Mouse (Mus musculus) embryonic facial prominence, embryonic 14.5 days (tissue): ENCODE results near the gene Man2c1. TPM values are rescaled to one million over a fixed set of nuclear protein-coding genes. Genes with fewer than 3 reads are reported as not detected.

Source experiments
- ATAC-seq: fragments of 200-750 bp; cut with Nextera tagmentation; 2 replicates; pipeline ENCODE4 v1.8.0; 2017; ENCODE audit warnings: low read depth, moderate number of reproducible peaks, moderate TSS enrichment
- DNase-seq: peaks from one replicate; pipeline ENCODE4 v3.0.0-alpha.2; 2015; ENCODE audit warnings: low spot score
- H3K27ac ChIP-seq: fragments of 300-500 bp; sonication (generic); replicated peaks from 2 replicates; pipeline ENCODE4 v1.5.1; 2014; ENCODE audit warnings: low read depth, mild to moderate bottlenecking, low read length, moderate library complexity
- H3K27me3 ChIP-seq: fragments of 300-500 bp; sonication (generic); replicated peaks from 2 replicates; pipeline ENCODE4 v1.6.1; 2014; ENCODE audit warnings: low read length; ENCODE audit not compliant: control insufficient read depth, insufficient read depth
- H3K36me3 ChIP-seq: fragments of 300-500 bp; sonication (generic); 2 replicates; pipeline ENCODE4 v1.6.1; 2014; ENCODE audit warnings: low read length, mixed read lengths; ENCODE audit not compliant: control insufficient read depth, insufficient read depth
- H3K4me1 ChIP-seq: fragments of 300-500 bp; sonication (generic); 2 replicates; pipeline ENCODE4 v1.6.1; 2014; ENCODE audit warnings: antibody characterized with exemption, low read length; ENCODE audit not compliant: control insufficient read depth, insufficient read depth
- H3K4me2 ChIP-seq: fragments of 300-500 bp; sonication (generic); 2 replicates; pipeline ENCODE4 v1.6.1; 2014; ENCODE audit warnings: low read depth, mild to moderate bottlenecking, low read length, moderate library complexity, mixed read lengths
- H3K4me3 ChIP-seq: fragments of 300-500 bp; sonication (generic); 2 replicates; pipeline ENCODE4 v1.5.1; 2014; ENCODE audit warnings: low read depth, mild to moderate bottlenecking, low read length
- H3K9ac ChIP-seq: fragments of 300-500 bp; sonication (generic); 2 replicates; pipeline ENCODE4 v1.6.1; 2014; ENCODE audit warnings: low read depth, mild to moderate bottlenecking, low read length, moderate library complexity, mixed read lengths
- H3K9me3 ChIP-seq: fragments of 300-500 bp; sonication (generic); 2 replicates; pipeline ENCODE4 v1.6.1; 2016; ENCODE audit warnings: low read length; ENCODE audit not compliant: control insufficient read depth
- WGBS: fragments of 180-500 bp; shearing (Covaris S2); extraction: QIAGEN DNeasy Blood & Tissue Kit; methylation state at CpG from one replicate; pipeline ENCODE4 v1.1.7; 2014; 5-methylcytosine and 5-hydroxymethylcytosine counted together
- polyA plus RNA-seq: library from polyadenylated mRNA; unstranded; fragments of >200 nt; fragmentation: Nextera tagmentation; extraction: Ambion mirVana; gene quantifications from 2 replicates; pipeline ENCODE4 v1.2.1, GENCODE M21; 2014

The Man2c1 gene
- polyA plus RNA-seq, 1 experiment from 2014 or later = 38.2 TPM

DNA sequence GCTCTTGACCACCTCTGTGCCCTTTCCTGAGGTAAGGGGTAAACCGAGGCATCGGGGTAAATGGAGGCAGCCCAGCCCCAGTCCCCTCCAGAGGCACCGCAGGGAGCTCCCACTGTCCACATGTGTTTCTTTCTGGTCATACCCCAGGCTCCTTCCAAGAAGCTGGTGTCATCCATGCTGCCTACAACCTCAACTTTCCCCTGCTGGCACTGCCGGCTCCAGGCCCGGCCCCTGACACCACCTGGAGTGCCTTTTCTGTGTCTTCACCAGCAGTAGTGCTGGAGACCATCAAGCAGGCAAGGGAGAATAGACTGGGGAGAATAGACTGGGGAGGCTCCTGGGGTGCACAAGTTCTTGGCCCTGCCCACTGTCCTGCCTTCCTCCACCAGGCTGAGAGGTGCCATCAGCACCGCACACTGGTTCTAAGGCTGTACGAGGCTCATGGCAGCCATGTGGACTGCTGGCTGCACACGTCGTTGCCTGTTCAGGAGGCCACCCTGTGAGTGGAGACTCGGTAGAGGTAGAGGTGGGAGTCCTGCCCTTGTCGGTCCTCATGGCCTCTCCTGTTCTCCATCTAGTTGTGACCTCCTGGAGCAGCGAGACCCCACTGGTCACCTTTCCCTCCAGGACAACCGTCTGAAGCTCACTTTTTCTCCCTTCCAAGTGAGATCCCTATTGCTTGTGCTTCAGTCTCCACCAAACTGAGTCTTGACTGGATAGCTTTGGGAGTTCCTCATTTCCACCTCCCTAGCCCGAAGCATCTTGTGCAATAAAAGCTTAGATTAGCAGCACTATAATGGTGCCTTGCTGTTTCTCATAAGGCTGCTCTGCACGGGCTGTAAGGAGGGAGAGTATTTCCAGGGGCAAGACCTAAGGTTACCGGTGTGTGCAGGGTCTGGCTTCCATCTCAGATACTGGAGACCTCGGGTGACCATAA, 11.2 kb downstream of the Man2c1 start:
- DNase-seq (no peak), ATAC-seq (no peak)
- H3K4me1 ChIP-seq = no peaks in the 10 kb centered on the region
- peaks cover 66% of the 10 kb centered on the region for H3K36me3 ChIP-seq
- no peak overlapping the region for H3K4me3 ChIP-seq
- H3K9me3 ChIP-seq = no peaks in the 10 kb centered on the region
- WGBS = 88% methylated on average over 16 of the region's 17 CpGs
- H3K27me3 ChIP-seq = no peaks in the 10 kb centered on the region
- H3K27ac ChIP-seq = no peak overlapping the region
- H3K4me2 ChIP-seq = no peak overlapping the region
- H3K9ac ChIP-seq = no peak overlapping the region

- no peak for ATAC-seq
- H3K27me3 ChIP-seq = no peaks in the 10 kb centered on the region
- DNase-seq = no peak
- H3K9ac ChIP-seq = no peak overlapping the region
- peaks cover 51% of the 10 kb centered on the region for H3K36me3 ChIP-seq
- H3K9me3 ChIP-seq = no peaks in the 10 kb centered on the region
- no peak overlapping the region for H3K4me2 ChIP-seq
- no peak overlapping the region for H3K4me3 ChIP-seq
- H3K27ac ChIP-seq = no peak overlapping the region
- no peaks in the 10 kb centered on the region for H3K4me1 ChIP-seq
- WGBS = 77% methylated on average over 11 of the region's 11 CpGs
These were observed 12.7 kb downstream of the Man2c1 start for GRCm38 (mm10) chr9:57143212-57143611.

GRCm38 (mm10) chr9:57144830-57145229, 14.3 kb downstream of the Man2c1 start:
- H3K4me1 ChIP-seq = no peaks in the 10 kb centered on the region
- no peak overlapping the region for H3K27ac ChIP-seq
- H3K27me3 ChIP-seq = no peaks in the 10 kb centered on the region
- 94% methylated on average over 8 of the region's 8 CpGs for WGBS
- H3K4me2 ChIP-seq = no peak overlapping the region
- no peaks in the 10 kb centered on the region for H3K9me3 ChIP-seq
- ATAC-seq (no peak), DNase-seq (no peak)
- no peak overlapping the region for H3K4me3 ChIP-seq
- no peak overlapping the region for H3K9ac ChIP-seq
- H3K36me3 ChIP-seq = peaks cover 34% of the 10 kb centered on the region

GRCm38 (mm10) chr9:57146451-57147066, 16.1 kb downstream of the Man2c1 start:
- no peak for DNase-seq
- 79% methylated on average over 17 of the region's 17 CpGs for WGBS
- Histone ChIP-seq H3K4me1 (no peaks in the 10 kb centered on the region), H3K27me3 (no peaks in the 10 kb centered on the region), H3K4me2 (peak overlapping the region; percentile 67; the same call in 1 of the 2 replicates), H3K4me3 (no peak overlapping the region), H3K36me3 (0 out of 2 replicates have a peak, but pooled peaks cover 18% of the 10 kb centered on the region), H3K9ac (peak overlapping the region; percentile 70; the same call in 1 of the 2 replicates), H3K27ac (no peak overlapping the region), H3K9me3 (no peaks in the 10 kb centered on the region)
- no peak for ATAC-seq

DNA sequence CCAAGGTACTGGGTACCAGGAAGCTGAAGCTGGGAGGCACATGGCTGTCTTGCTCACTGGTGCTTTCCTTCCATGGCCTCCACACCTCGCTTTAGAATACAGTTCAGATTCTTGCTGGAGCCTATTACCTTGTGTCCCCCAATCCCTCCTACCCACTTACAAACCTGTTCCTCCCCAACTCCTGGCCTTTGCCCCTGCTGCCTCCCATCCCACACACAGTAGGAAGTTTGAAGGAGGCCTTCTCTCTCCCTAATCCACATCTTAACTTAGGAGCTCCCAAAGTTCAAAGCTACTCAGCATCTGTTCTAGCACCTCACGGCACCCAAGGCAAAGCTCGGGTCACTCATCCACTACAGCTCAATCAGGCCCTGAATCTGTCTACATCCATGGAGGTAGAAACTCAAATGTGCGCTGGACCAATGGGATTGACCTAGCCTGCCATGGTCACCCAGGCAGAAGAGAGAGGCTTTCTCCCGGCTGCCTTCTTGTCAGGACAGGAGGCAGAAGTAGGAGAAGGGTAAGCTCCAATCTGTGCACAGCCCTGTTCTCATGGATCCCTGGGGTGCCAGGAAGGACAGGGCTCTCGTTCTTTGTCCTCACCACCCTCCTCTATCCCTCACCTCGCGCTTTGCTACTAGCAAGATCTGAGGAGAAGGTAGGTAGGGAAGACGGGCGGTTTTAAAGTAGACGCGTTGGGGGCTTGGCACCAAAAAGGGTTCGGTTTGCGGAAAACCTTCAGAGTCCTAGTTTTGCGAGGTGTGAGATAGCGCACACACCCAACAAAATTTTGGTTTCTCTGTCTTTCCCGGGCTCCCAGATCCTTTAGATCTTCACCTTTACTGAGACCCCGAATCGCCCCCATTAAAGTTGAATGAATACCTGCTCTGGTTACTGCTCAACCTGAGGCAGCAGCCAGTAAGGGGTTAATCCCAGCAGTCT, 17.0 kb downstream of the Man2c1 start:
- ATAC-seq (peak; percentile 35), DNase-seq (no peak)
- no peaks in the 10 kb centered on the region for H3K4me1 ChIP-seq
- H3K36me3 ChIP-seq = 0 out of 2 replicates have a peak, but pooled peaks cover 9% of the 10 kb centered on the region
- H3K4me3 ChIP-seq = peak overlapping the region; percentile 51
- no peaks in the 10 kb centered on the region for H3K27me3 ChIP-seq
- H3K9ac ChIP-seq = peak overlapping the region; percentile 70
- 6% methylated on average over 19 of the region's 19 CpGs for WGBS
- peak overlapping the region; percentile 85 for H3K27ac ChIP-seq
- H3K4me2 ChIP-seq = peak overlapping the region; percentile 67
- no peaks in the 10 kb centered on the region for H3K9me3 ChIP-seq

- Histone ChIP-seq H3K27ac (peak within 1 kb of the TSS; percentile 85), H3K4me1 (no peaks in the 10 kb centered on the region), H3K36me3 (0 out of 2 replicates have a peak, but pooled peaks cover 3% of the 10 kb centered on the region), H3K9me3 (no peaks in the 10 kb centered on the region), H3K27me3 (no peaks in the 10 kb centered on the region), H3K4me2 (peak within 1 kb of the TSS; percentile 67), H3K4me3 (peak within 1 kb of the TSS; percentile 51), H3K9ac (peak within 1 kb of the TSS; percentile 70)
- WGBS = 2% methylated on average over 27 of the region's 27 CpGs
- DNase-seq (peak; percentile 97), ATAC-seq (peak; percentile 95)
These were observed 17.8 kb downstream of the Man2c1 start, which contains the start of gene Neil1 for GRCm38 (mm10) chr9:57148144-57148878. Gene Neil1 (minus strand): TSS chr9:57148305.

- H3K4me1 ChIP-seq = no peaks in the 10 kb centered on the region
- DNase-seq (no peak), ATAC-seq (no peak)
- H3K9me3 ChIP-seq = no peaks in the 10 kb centered on the region
- H3K9ac ChIP-seq = peak overlapping the region; percentile 70; the same call in 1 of the 2 replicates
- H3K4me2 ChIP-seq = peak overlapping the region; percentile 67
- H3K27me3 ChIP-seq = no peaks in the 10 kb centered on the region
- 66% methylated on average over 6 of the region's 6 CpGs for WGBS
- peak overlapping the region; percentile 51 for H3K4me3 ChIP-seq
- no peak overlapping the region for H3K27ac ChIP-seq
- no peaks in the 10 kb centered on the region for H3K36me3 ChIP-seq
These were observed 18.5 kb downstream of the Man2c1 start for GRCm38 (mm10) chr9:57149021-57149420.
